Mouse (Mus musculus): ENCODE measurements around the gene Mcpt2. TPM values are rescaled to one million over a fixed set of nuclear protein-coding genes. Genes with fewer than 3 reads are reported as not detected.

Gene Mcpt2
- polyA plus RNA-seq, 1 experiment: not detected

- DNase-seq (ENCODE audit: low read depth): no peak
- TF ChIP-seq POLR2A (IDR thresholded peaks at IDR 0.05; ENCODE audit: borderline replicate concordance, extremely low read depth, insufficient read depth, insufficient read length, poor library complexity, severe bottlenecking): no peak
- TF ChIP-seq CTCF (IDR thresholded peaks at IDR 0.05; ENCODE audit: borderline replicate concordance, extremely low read depth, insufficient read depth, insufficient read length): no peak
Observed at GRCm38 (mm10) chr14:56093353-56093752, 51.5 kb downstream of the Mcpt2 start.

Other genes starting within 250 kb of the Mcpt2 start
- 22.3 and 26.2 TPM in 2 replicates for gene Nfatc4, start 218.9 kb upstream of the Mcpt2 start, polyA plus RNA-seq (2012; rRNA removed)
- 14.1 and 24.1 TPM in 2 replicates for gene Nynrin, start 188.0 kb upstream of the Mcpt2 start, polyA plus RNA-seq (2012; rRNA removed)
- 0.43 and 0.51 TPM in 2 replicates for gene Cbln3, start 157.6 kb upstream of the Mcpt2 start, polyA plus RNA-seq (2012; rRNA removed)
- 13.4 and 13.7 TPM in 2 replicates for gene Khnyn, start 157.1 kb upstream of the Mcpt2 start, polyA plus RNA-seq (2012; rRNA removed)
- gene Sdr39u1, start 141.7 kb upstream of the Mcpt2 start, polyA plus RNA-seq (2012; rRNA removed): 97.6 and 120 TPM in 2 replicates
- 1.9 and 5.3 TPM in 2 replicates for gene Cma1, start 97.4 kb upstream of the Mcpt2 start, polyA plus RNA-seq (2012; rRNA removed)
- not detected in 2 replicates for gene Cma2, start 91.1 kb upstream of the Mcpt2 start, polyA plus RNA-seq (2012; rRNA removed)
- gene Mcpt1, start 24.1 kb upstream of the Mcpt2 start, polyA plus RNA-seq (2012; rRNA removed): 0.06 and 0.08 TPM in 2 replicates
- not detected in 2 replicates for gene Mcpt9, start 11.5 kb upstream of the Mcpt2 start, polyA plus RNA-seq (2012; rRNA removed)
- 0.18 and 0.22 TPM in 2 replicates for gene Mcpt4, start 20.3 kb downstream of the Mcpt2 start, polyA plus RNA-seq (2012; rRNA removed)
- 0.08 TPM in 1 of 2 replicates, not detected in the other for gene Mcpt8, start 43.2 kb downstream of the Mcpt2 start, polyA plus RNA-seq (2012; rRNA removed)
- gene Ctsg, start 60.5 kb downstream of the Mcpt2 start, polyA plus RNA-seq (2012; rRNA removed): 0.08 and 0.25 TPM in 2 replicates
- 0.10 TPM in 1 of 2 replicates, not detected in the other for gene Gzme, start 78.6 kb downstream of the Mcpt2 start, polyA plus RNA-seq (2012; rRNA removed)
- not detected in 2 replicates for gene Gzmd, start 90.6 kb downstream of the Mcpt2 start, polyA plus RNA-seq (2012; rRNA removed)
- gene Gzmg, start 117.5 kb downstream of the Mcpt2 start, polyA plus RNA-seq (2012; rRNA removed): 0.15 TPM in 1 of 2 replicates, not detected in the other
- not detected in 2 replicates for gene Gzmn, start 132.6 kb downstream of the Mcpt2 start, polyA plus RNA-seq (2012; rRNA removed)
- not detected in 2 replicates for gene Gzmf, start 169.4 kb downstream of the Mcpt2 start, polyA plus RNA-seq (2012; rRNA removed)
- not detected in 2 replicates for gene Gzmc, start 192.6 kb downstream of the Mcpt2 start, polyA plus RNA-seq (2012; rRNA removed)
- gene Gzmb, start 220.2 kb downstream of the Mcpt2 start, polyA plus RNA-seq (2012; rRNA removed): 0.04 TPM in 1 of 2 replicates, not detected in the other